Mouse (Mus musculus): Measurements from ENCODE around the gene Terb1. TPM values are rescaled to one million over a fixed set of nuclear protein-coding genes. Genes with fewer than 3 reads are reported as not detected.

Gene Terb1
- polyA plus RNA-seq (2012; rRNA removed) = 0.69 and 1.2 TPM in 2 replicates

- H3K27ac ChIP-seq (ENCODE audit: insufficient read depth, low read length) = no peak within 1 kb of the TSS
- no peaks in the 10 kb centered on the region for H3K4me1 ChIP-seq (ENCODE audit: control insufficient read depth, insufficient read depth, low read length)
- TF ChIP-seq POLR2A (IDR thresholded peaks at IDR 0.05; ENCODE audit: extremely low read depth, insufficient read depth, low read length) (peak; percentile 34; the same call in 1 of the 2 replicates), CTCF (IDR thresholded peaks at IDR 0.05; ENCODE audit: extremely low read depth, insufficient read depth, low read length) (no peak)
- H3K4me3 ChIP-seq (ENCODE audit: insufficient read depth, low read length) = peak within 1 kb of the TSS; percentile 56
Measured at GRCm38 (mm10) chr8:104509061-104510006, at the start of gene Terb1. Gene Terb1 (minus strand): TSS chr8:104509910.

GRCm38 (mm10) chr8:104557226-104557625, 47.5 kb upstream of the Terb1 start:
- H3K27ac ChIP-seq (ENCODE audit: insufficient read depth, low read length) = no peak overlapping the region
- TF ChIP-seq CTCF (IDR thresholded peaks at IDR 0.05; ENCODE audit: extremely low read depth, insufficient read depth, low read length) = no peak
- no peak for TF ChIP-seq POLR2A (IDR thresholded peaks at IDR 0.05; ENCODE audit: extremely low read depth, insufficient read depth, low read length)
- H3K4me1 ChIP-seq (ENCODE audit: control insufficient read depth, insufficient read depth, low read length) = no peaks in the 10 kb centered on the region
- no peak overlapping the region for H3K4me3 ChIP-seq (ENCODE audit: insufficient read depth, low read length)

GRCm38 (mm10) chr8:104555191-104555590, 45.5 kb upstream of the Terb1 start:
- no peak overlapping the region for H3K27ac ChIP-seq (ENCODE audit: insufficient read depth, low read length)
- TF ChIP-seq POLR2A (IDR thresholded peaks at IDR 0.05; ENCODE audit: extremely low read depth, insufficient read depth, low read length) (no peak), CTCF (IDR thresholded peaks at IDR 0.05; ENCODE audit: extremely low read depth, insufficient read depth, low read length) (no peak)
- H3K4me3 ChIP-seq (ENCODE audit: insufficient read depth, low read length) = no peak overlapping the region
- no peaks in the 10 kb centered on the region for H3K4me1 ChIP-seq (ENCODE audit: control insufficient read depth, insufficient read depth, low read length)

GRCm38 (mm10) chr8:104543440-104544045, 33.8 kb upstream of the Terb1 start:
- Histone ChIP-seq H3K4me1 (ENCODE audit: control insufficient read depth, insufficient read depth, low read length) (peaks cover 5% of the 10 kb centered on the region), H3K4me3 (ENCODE audit: insufficient read depth, low read length) (no peak overlapping the region; the same call in 1 of the 2 replicates), H3K27ac (ENCODE audit: insufficient read depth, low read length) (no peak overlapping the region)
- no peak for TF ChIP-seq CTCF (IDR thresholded peaks at IDR 0.05; ENCODE audit: extremely low read depth, insufficient read depth, low read length)
- TF ChIP-seq POLR2A (IDR thresholded peaks at IDR 0.05; ENCODE audit: extremely low read depth, insufficient read depth, low read length) = no peak

- TF ChIP-seq POLR2A (IDR thresholded peaks at IDR 0.05; ENCODE audit: extremely low read depth, insufficient read depth, low read length) = peak; percentile 67
- TF ChIP-seq CTCF (IDR thresholded peaks at IDR 0.05; ENCODE audit: extremely low read depth, insufficient read depth, low read length) = no peak
- Histone ChIP-seq H3K4me1 (ENCODE audit: control insufficient read depth, insufficient read depth, low read length) (peaks cover 5% of the 10 kb centered on the region), H3K4me3 (ENCODE audit: insufficient read depth, low read length) (peak overlapping the region; percentile 49), H3K27ac (ENCODE audit: insufficient read depth, low read length) (peak overlapping the region; percentile 61)
Measured at GRCm38 (mm10) chr8:104542160-104542559, 32.5 kb upstream of the Terb1 start.

GRCm38 (mm10) chr8:104541515-104541880, 31.8 kb upstream of the Terb1 start:
- Histone ChIP-seq H3K4me3 (ENCODE audit: insufficient read depth, low read length) (peak overlapping the region; percentile 49), H3K4me1 (ENCODE audit: control insufficient read depth, insufficient read depth, low read length) (peaks cover 5% of the 10 kb centered on the region), H3K27ac (ENCODE audit: insufficient read depth, low read length) (peak overlapping the region; percentile 61)
- no peak for TF ChIP-seq POLR2A (IDR thresholded peaks at IDR 0.05; ENCODE audit: extremely low read depth, insufficient read depth, low read length)
- TF ChIP-seq CTCF (IDR thresholded peaks at IDR 0.05; ENCODE audit: extremely low read depth, insufficient read depth, low read length) = no peak

- Histone ChIP-seq H3K4me1 (ENCODE audit: control insufficient read depth, insufficient read depth, low read length) (peaks cover 5% of the 10 kb centered on the region), H3K4me3 (ENCODE audit: insufficient read depth, low read length) (peak overlapping the region; percentile 49), H3K27ac (ENCODE audit: insufficient read depth, low read length) (peak overlapping the region; percentile 90)
- 0 out of 2 replicates have a peak, but pooled peaks have one; percentile 36 for TF ChIP-seq POLR2A (IDR thresholded peaks at IDR 0.05; ENCODE audit: extremely low read depth, insufficient read depth, low read length)
- TF ChIP-seq CTCF (IDR thresholded peaks at IDR 0.05; ENCODE audit: extremely low read depth, insufficient read depth, low read length) = no peak
Measured at GRCm38 (mm10) chr8:104540710-104541514, 31.2 kb upstream of the Terb1 start.

GRCm38 (mm10) chr8:104540238-104540637, 30.5 kb upstream of the Terb1 start:
- Histone ChIP-seq H3K27ac (ENCODE audit: insufficient read depth, low read length) (0 out of 2 replicates have a peak overlapping the region, but pooled peaks have one; percentile 64), H3K4me3 (ENCODE audit: insufficient read depth, low read length) (peak overlapping the region; percentile 49), H3K4me1 (ENCODE audit: control insufficient read depth, insufficient read depth, low read length) (peaks cover 5% of the 10 kb centered on the region)
- TF ChIP-seq POLR2A (IDR thresholded peaks at IDR 0.05; ENCODE audit: extremely low read depth, insufficient read depth, low read length) (no peak), CTCF (IDR thresholded peaks at IDR 0.05; ENCODE audit: extremely low read depth, insufficient read depth, low read length) (no peak)

- no peak overlapping the region for H3K4me3 ChIP-seq (ENCODE audit: insufficient read depth, low read length)
- peaks cover 5% of the 10 kb centered on the region for H3K4me1 ChIP-seq (ENCODE audit: control insufficient read depth, insufficient read depth, low read length)
- no peak for TF ChIP-seq POLR2A (IDR thresholded peaks at IDR 0.05; ENCODE audit: extremely low read depth, insufficient read depth, low read length)
- no peak for TF ChIP-seq CTCF (IDR thresholded peaks at IDR 0.05; ENCODE audit: extremely low read depth, insufficient read depth, low read length)
- H3K27ac ChIP-seq (ENCODE audit: insufficient read depth, low read length) = 0 out of 2 replicates have a peak overlapping the region, but pooled peaks have one; percentile 5
Measured at GRCm38 (mm10) chr8:104539566-104539965, 29.9 kb upstream of the Terb1 start.

Data from cortical plate, adult 2 months (tissue).